Mouse (Mus musculus) liver, embryonic 14.5 days (tissue): ENCODE measurements around the gene Sh3glb1.

Experiments used
- CTCF ChIP-seq: IDR thresholded peaks from 2 replicates; pipeline ENCODE4 v1.5.1; 2016; ENCODE audit warnings: antibody characterized with exemption, low read depth, control low read depth
- EP300 ChIP-seq: IDR thresholded peaks from 2 replicates; pipeline ENCODE4 v1.6.1; 2016; ENCODE audit warnings: antibody characterized with exemption, low read depth

DNA sequence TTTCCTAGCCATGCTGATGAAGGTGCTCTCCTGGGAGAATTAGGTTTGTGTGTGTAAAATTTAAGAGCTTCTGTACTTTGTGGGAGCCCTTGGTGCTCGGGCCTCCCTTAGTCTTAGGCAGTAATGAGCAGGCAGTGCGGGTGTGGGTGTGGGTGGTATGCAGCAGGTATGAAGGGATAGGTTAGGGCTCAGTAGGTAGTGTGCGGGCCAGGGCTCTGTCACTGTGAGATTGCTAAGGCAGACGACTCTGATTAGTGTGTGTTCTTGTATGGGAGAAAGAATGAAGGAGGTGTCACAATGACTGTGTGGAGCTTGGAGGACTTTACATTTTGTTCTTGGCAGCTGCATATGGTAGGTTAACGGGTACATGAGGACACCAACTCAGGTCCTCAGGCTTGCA lies 34.0 kb downstream of the Sh3glb1 start:
- no peak for TF ChIP-seq CTCF
- no peak for TF ChIP-seq EP300
